Mouse (Mus musculus) adrenal gland, postnatal 36 days (tissue): ENCODE results near the gene Syn2. TPM values are rescaled to one million over a fixed set of nuclear protein-coding genes. Genes with fewer than 3 reads are reported as not detected.
A peak's percentile ranks its signal among the peaks of the same experiment; 100 is the strongest.

Experiments used
- DNase-seq, 2 experiments: peaks; one replicate each; pipeline ENCODE4 v3.0.0; 2021; ENCODE audit warnings: mixed read lengths in 1 of 2
- long read RNA-seq, 2 experiments: library from polyadenylated mRNA; stranded (forward); transcript quantifications; one replicate each; pipeline ENCODE4 v2.0.0; 2021; ENCODE audit warnings: borderline sequencing depth in 2 of 2
- total RNA-seq, 2 experiments: library from RNA; stranded (reverse); gene quantifications; 2 replicates each; pipeline ENCODE4 v1.2.3; 2021

Syn2 gene
- 10 to 100 TPM; 14.2 to 19.5 TPM for total RNA-seq
- long read RNA-seq, experiment 1, transcript Syn2-205 (11 exons, 2,386 nt), result major isoform, 13 of 31 reads
- long read RNA-seq, experiment 1, transcript Syn2-201 (13 exons, 2,708 nt), result minor isoform, 11 of 31 reads
- long read RNA-seq, experiment 1, partial matches to known transcripts, result 1 of 31 reads
- long read RNA-seq, experiment 1, other reads (novel, unspliced or antisense), result 4 of 31 reads
- long read RNA-seq, experiment 2, transcript Syn2-201 (13 exons, 2,708 nt), result major isoform, 6 of 9 reads
- long read RNA-seq, experiment 2, partial matches to known transcripts, result 1 of 9 reads
- long read RNA-seq, experiment 2, other reads (novel, unspliced or antisense), result 0 of 9 reads

GRCm38 (mm10) chr6:115134501-115135331 lies at the start of gene Syn2:
Gene Syn2 (plus strand): TSS chr6:115134902.
- DNase-seq, result peak; percentile 87

GRCm38 (mm10) chr6:115085274-115085841 lies 49.3 kb upstream of the Syn2 start:
- no peak for DNase-seq

- no peak for DNase-seq
Measured at GRCm38 (mm10) chr6:115088314-115089106, 46.2 kb upstream of the Syn2 start.

- no peak for DNase-seq
Measured at GRCm38 (mm10) chr6:115091737-115092136, 43.0 kb upstream of the Syn2 start.

- no peak for DNase-seq
Measured at GRCm38 (mm10) chr6:115102542-115102941, 32.2 kb upstream of the Syn2 start.

- DNase-seq, result no peak
Measured at GRCm38 (mm10) chr6:115111426-115111825, 23.3 kb upstream of the Syn2 start.

- DNase-seq, result no peak
Measured at GRCm38 (mm10) chr6:115122181-115122580, 12.5 kb upstream of the Syn2 start.

- DNase-seq, result peak; percentile 43 to 46
Measured at GRCm38 (mm10) chr6:115123262-115124201, 11.2 kb upstream of the Syn2 start.

- DNase-seq, result peak; percentile 1 to 3
Measured at GRCm38 (mm10) chr6:115124675-115125357, 9.9 kb upstream of the Syn2 start.

- no peak for DNase-seq
Measured at GRCm38 (mm10) chr6:115125358-115125720, 9.4 kb upstream of the Syn2 start.

GRCm38 (mm10) chr6:115126232-115126785 lies 8.4 kb upstream of the Syn2 start:
- no peak for DNase-seq

GRCm38 (mm10) chr6:115126851-115127250 lies 7.9 kb upstream of the Syn2 start:
- DNase-seq, result no peak

- no peak for DNase-seq
Measured at GRCm38 (mm10) chr6:115127255-115127824, 7.4 kb upstream of the Syn2 start.

- peak in 1 of 2 experiments; percentile 1 for DNase-seq
Measured at GRCm38 (mm10) chr6:115135332-115135649, 589 bp downstream of the Syn2 start.

GRCm38 (mm10) chr6:115136156-115136555 lies 1.5 kb downstream of the Syn2 start:
- DNase-seq, result no peak

- DNase-seq, result no peak
Measured at GRCm38 (mm10) chr6:115141446-115141845, 6.7 kb downstream of the Syn2 start.

- DNase-seq, result no peak
Measured at GRCm38 (mm10) chr6:115161175-115161574, 26.5 kb downstream of the Syn2 start.

- no peak for DNase-seq
Measured at GRCm38 (mm10) chr6:115165863-115166470, 31.3 kb downstream of the Syn2 start.

GRCm38 (mm10) chr6:115168921-115169320 lies 34.2 kb downstream of the Syn2 start:
- DNase-seq, result no peak
